ENCODE assay signal across 10 mouse cellular contexts in genomic region chr4:148287041-148287440, GRCm38 (mm10). TPM values are rescaled to one million over a fixed set of nuclear protein-coding genes. Genes with fewer than 3 reads are reported as not detected.
DNase-seq lines count a peak whose midpoint lies in the region; ATAC-seq and TF ChIP-seq lines count a peak whose summit lies in the region.
"Had no signal": no experiment of that assay in that cellular context is flagged by ENCODE, and none has a peak within 500 bp of the region (broad histone marks: within the 10 kb centered on the region; RNA-seq: fewer than 3 reads in every experiment).

No protein-coding gene starts in this region.

- WGBS in stomach, embryonic 14.5 days = under 1% methylated on average over 20 of the region's 20 CpGs
- 3% methylated on average over 20 of the region's 20 CpGs for WGBS in stomach, postnatal 0 days
- 1% methylated on average over 20 of the region's 20 CpGs for WGBS in limb, embryonic 11.5 days

- H3K27me3 ChIP-seq in stomach, embryonic 14.5 days (ENCODE audit: control insufficient read depth, insufficient read depth, low read length) = peaks cover 27% of the 10 kb centered on the region
- peaks cover 15% of the 10 kb centered on the region for H3K27me3 ChIP-seq in stomach, postnatal 0 days (ENCODE audit: control insufficient read depth, insufficient read depth, low read length)
- peaks cover 21% of the 10 kb centered on the region for H3K27me3 ChIP-seq in limb, embryonic 11.5 days (ENCODE audit: control insufficient read depth, insufficient read depth, low read length)

- no peak for ATAC-seq in stomach, embryonic 14.5 days (ENCODE audit: insufficient number of reproducible peaks, insufficient read depth, low FRiP score, low read depth)
- no peak for ATAC-seq in stomach, postnatal 0 days (ENCODE audit: low FRiP score, low TSS enrichment)
- ATAC-seq in limb, embryonic 11.5 days (ENCODE audit: insufficient number of reproducible peaks, low FRiP score, low TSS enrichment, low read depth) = no peak
- ATAC-seq in cerebellum, adult (ENCODE audit: insufficient number of reproducible peaks, low FRiP score, low TSS enrichment) = no peak

- H3K9ac ChIP-seq in stomach, embryonic 14.5 days (replicated peaks; ENCODE audit: low read depth, low read length) = no peak overlapping the region
- H3K9ac ChIP-seq in stomach, postnatal 0 days (ENCODE audit: low read length) = no peak overlapping the region
- H3K9ac ChIP-seq in limb, embryonic 11.5 days (ENCODE audit: low read length) = no peak overlapping the region
- H3K9ac ChIP-seq: heart, embryonic 15.5 days had no signal

- no peaks in the 10 kb centered on the region for H3K36me3 ChIP-seq in stomach, embryonic 14.5 days (ENCODE audit: control insufficient read depth, insufficient read depth, low read length)
- no peaks in the 10 kb centered on the region for H3K36me3 ChIP-seq in stomach, postnatal 0 days (ENCODE audit: control insufficient read depth, insufficient read depth, low read length)
- no peaks in the 10 kb centered on the region for H3K36me3 ChIP-seq in limb, embryonic 11.5 days (ENCODE audit: control insufficient read depth, insufficient read depth, low read length)
- H3K36me3 ChIP-seq: heart, embryonic 15.5 days had no signal

- DNase-seq in cerebellum, postnatal 14 days = peak; percentile 49 to 52
- no peak for DNase-seq in cerebellum, adult 18-20 months
- DNase-seq in stomach, postnatal 0 days (ENCODE audit: low spot score) = no peak
- DNase-seq in limb, embryonic 11.5 days (ENCODE audit: low spot score) = no peak
- DNase-seq in urinary bladder, postnatal 36 days (ENCODE audit: low spot score in 2 of 2) = no peak
- DNase-seq in right cerebral cortex, postnatal 14 days = no peak
- DNase-seq: thymus, adult 18-20 months had no signal

- H3K9me3 ChIP-seq in stomach, embryonic 14.5 days (ENCODE audit: control insufficient read depth, low read depth, low read length) = no peaks in the 10 kb centered on the region
- H3K9me3 ChIP-seq in stomach, postnatal 0 days (ENCODE audit: control insufficient read depth, low read length) = no peaks in the 10 kb centered on the region
- no peaks in the 10 kb centered on the region for H3K9me3 ChIP-seq in limb, embryonic 11.5 days (ENCODE audit: control insufficient read depth, low read length)
- H3K9me3 ChIP-seq: heart, embryonic 15.5 days had no signal

- H3K4me3 ChIP-seq in stomach, embryonic 14.5 days (ENCODE audit: low read depth, low read length) = 0 out of 2 replicates have a peak overlapping the region, but pooled peaks have one; percentile 32
- H3K4me3 ChIP-seq in stomach, postnatal 0 days (ENCODE audit: low read depth, low read length) = no peak overlapping the region
- peak overlapping the region; percentile 37 for H3K4me3 ChIP-seq in limb, embryonic 11.5 days (ENCODE audit: low read depth, low read length)

- 0 out of 2 replicates have a peak, but pooled peaks cover 2% of the 10 kb centered on the region for H3K4me1 ChIP-seq in stomach, embryonic 14.5 days (ENCODE audit: control insufficient read depth, insufficient read depth, low read length)
- H3K4me1 ChIP-seq in stomach, postnatal 0 days (replicated peaks; ENCODE audit: control insufficient read depth, insufficient read depth) = no peaks in the 10 kb centered on the region
- peaks cover 10% of the 10 kb centered on the region; the same call in 1 of the 2 replicates for H3K4me1 ChIP-seq in limb, embryonic 11.5 days (ENCODE audit: control insufficient read depth, insufficient read depth, low read length)

- peak overlapping the region; percentile 49; the same call in 1 of the 2 replicates for H3K4me2 ChIP-seq in stomach, embryonic 14.5 days (replicated peaks; ENCODE audit: low read depth, low read length)
- H3K4me2 ChIP-seq in stomach, postnatal 0 days (replicated peaks; ENCODE audit: low read depth) = no peak overlapping the region; the same call in 1 of the 2 replicates
- H3K4me2 ChIP-seq in limb, embryonic 11.5 days (ENCODE audit: low read depth, severe bottlenecking) = peak overlapping the region; percentile 85

- TF ChIP-seq CTCF in stomach, postnatal 0 days (IDR thresholded peaks at IDR 0.05; ENCODE audit: low read depth) = no peak

- TF ChIP-seq EP300 in stomach, postnatal 0 days (optimal IDR thresholded peaks at IDR 0.05) = no peak

- H3K27ac ChIP-seq in stomach, embryonic 14.5 days (ENCODE audit: low read length) = no peak overlapping the region
- no peak overlapping the region for H3K27ac ChIP-seq in stomach, postnatal 0 days (replicated peaks)
- no peak overlapping the region for H3K27ac ChIP-seq in limb, embryonic 11.5 days (replicated peaks; ENCODE audit: low read depth, low read length)
- H3K27ac ChIP-seq: heart, embryonic 15.5 days had no signal

RNA-seq across cellular contexts. Expression of gene Disp3, which starts 0.7 kb away (rescaled TPM):
- polyA plus RNA-seq in stomach, embryonic 14.5 days (2014; fragmentation: Nextera tagmentation; extraction: Ambion mirVana) = 0.12 and 0.24 TPM in 2 replicates
- polyA plus RNA-seq in stomach, postnatal 0 days (2015; fragmentation: Nextera tagmentation; extraction: Ambion mirVana) = 0.04 and 0.06 TPM in 2 replicates
- polyA plus RNA-seq in limb, embryonic 11.5 days (2014; fragmentation: Nextera tagmentation; extraction: Ambion mirVana) = 0.40 TPM in 2 replicates
- polyA plus RNA-seq: heart, embryonic 15.5 days had no signal

Comparison
In these comparisons a context has a peak if more than half of its experiments do, and no peak if none do; other contexts are left out.
1. DNase-seq: peak in cerebellum, postnatal 14 days (2 of 2); none in cerebellum, adult 18-20 months (0 of 2), stomach, postnatal 0 days (single experiment), limb, embryonic 11.5 days (single experiment), urinary bladder, postnatal 36 days (0 of 2) and right cerebral cortex, postnatal 14 days (single experiment).